Mouse (Mus musculus) layer of hippocampus, adult 9-11 months (tissue): Measurements from ENCODE around the gene Gm20388.
A peak's percentile ranks its signal among the peaks of the same experiment; 100 is the strongest.

Experiments used
- DNase-seq: peaks from one replicate; pipeline ENCODE4 v3.0.0; 2022

The Gm20388 gene

DNA sequence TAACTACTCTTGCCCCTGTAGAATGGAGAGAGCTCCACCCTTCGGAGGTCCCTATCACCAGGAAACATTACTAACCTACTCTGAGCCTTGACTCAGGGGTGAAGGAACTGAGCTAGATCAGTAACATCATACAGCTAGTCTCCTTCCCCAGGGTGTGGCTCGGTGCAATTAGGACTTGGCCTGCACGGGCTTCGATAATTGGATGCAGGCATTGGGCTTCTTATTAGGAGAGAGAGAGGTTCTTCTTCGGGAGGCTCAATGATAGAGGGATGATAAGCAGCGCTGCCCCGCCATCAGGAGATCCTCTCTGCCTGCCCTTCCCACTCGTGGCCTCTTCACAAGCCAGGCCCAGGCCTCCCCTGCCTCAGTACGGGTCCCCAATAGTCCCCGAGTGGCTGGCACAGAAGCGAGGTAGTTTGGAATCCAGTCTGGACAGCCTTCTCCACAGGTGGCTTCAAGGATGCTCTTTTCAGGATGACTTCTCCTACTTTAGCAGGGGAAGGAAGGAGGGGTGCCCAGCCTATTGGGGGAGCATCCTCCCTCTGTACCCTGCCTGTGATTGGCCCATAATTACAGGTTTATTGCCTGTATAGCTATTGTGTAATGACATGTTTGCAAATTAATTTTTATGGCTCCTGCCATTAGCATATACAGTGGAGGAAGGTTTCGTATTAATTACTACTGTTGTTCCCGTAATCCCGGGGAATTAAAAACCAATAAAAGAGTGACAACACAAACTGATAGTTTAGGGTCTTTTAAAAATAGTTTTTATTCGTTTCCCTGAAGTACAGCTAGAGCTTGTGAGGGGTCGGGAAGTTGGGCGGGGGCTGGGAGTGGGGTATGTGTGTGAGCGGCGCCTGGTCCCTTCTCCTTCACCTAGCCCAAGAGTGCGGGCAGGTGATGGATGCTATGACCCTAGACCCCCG lies 575.2 kb downstream of the Gm20388 start:
- no peak for DNase-seq

DNA sequence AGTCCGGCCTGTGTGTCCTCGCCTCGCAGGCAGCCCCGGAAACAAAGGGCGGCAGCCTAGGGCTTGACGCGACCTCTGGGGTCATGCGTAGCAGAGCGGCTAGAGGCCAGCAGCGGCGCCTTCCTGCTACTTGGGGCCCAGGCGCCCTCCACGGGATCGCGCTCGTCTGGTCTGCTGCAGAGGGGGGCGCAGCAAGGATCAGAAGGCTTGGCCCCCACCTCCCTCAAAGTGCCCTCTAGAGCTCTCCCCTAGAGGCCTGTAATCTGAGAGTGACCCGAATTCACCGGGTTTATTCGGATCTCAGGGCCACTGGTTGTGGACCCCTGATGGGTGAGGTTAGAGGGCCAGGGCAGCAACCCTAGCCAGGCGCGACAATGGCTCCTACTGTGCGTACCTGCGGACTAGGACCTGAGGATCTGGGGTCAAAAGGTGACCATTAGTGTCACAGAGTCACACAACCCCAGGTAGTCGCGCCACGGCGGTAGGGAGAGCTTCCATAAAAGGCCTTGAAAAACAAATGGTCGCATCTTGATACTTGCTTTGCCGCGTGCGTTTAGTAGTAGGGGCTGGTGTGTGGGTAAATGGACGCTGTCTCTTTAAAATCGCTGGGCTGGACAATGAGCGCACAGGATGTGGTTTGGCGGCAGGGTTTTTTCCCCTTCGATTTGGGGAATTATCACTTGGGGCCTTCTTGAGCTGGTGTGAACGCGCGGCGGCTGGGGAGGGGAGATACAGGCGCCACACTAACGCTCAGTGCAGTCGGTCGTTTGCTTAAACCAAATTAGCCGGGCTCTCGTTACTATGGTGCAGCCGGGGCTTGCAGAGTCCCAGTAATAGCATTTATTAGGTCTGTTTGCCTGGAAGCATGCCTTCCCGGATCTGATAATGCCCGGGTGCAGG lies 576.1 kb downstream of the Gm20388 start:
- peak; percentile 75 for DNase-seq

DNA sequence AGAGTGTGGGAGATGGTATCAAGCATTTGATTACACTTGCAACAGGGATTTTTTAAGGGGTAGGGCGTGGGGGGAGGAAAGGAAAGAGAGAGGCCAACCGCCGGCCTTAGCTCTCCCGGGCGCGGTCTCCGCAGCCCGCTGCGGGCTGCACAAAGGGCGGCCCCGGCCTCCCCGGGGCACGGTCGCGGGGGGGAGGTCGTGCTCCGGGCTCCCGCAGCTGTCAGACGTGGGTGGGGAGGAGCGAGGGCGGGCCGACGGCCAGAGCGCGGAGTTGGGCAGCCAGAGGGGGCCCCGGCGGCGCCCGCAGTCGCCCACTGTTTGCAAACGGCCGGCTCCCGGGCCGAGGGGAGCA lies 576.7 kb downstream of the Gm20388 start:
- no peak for DNase-seq

DNA sequence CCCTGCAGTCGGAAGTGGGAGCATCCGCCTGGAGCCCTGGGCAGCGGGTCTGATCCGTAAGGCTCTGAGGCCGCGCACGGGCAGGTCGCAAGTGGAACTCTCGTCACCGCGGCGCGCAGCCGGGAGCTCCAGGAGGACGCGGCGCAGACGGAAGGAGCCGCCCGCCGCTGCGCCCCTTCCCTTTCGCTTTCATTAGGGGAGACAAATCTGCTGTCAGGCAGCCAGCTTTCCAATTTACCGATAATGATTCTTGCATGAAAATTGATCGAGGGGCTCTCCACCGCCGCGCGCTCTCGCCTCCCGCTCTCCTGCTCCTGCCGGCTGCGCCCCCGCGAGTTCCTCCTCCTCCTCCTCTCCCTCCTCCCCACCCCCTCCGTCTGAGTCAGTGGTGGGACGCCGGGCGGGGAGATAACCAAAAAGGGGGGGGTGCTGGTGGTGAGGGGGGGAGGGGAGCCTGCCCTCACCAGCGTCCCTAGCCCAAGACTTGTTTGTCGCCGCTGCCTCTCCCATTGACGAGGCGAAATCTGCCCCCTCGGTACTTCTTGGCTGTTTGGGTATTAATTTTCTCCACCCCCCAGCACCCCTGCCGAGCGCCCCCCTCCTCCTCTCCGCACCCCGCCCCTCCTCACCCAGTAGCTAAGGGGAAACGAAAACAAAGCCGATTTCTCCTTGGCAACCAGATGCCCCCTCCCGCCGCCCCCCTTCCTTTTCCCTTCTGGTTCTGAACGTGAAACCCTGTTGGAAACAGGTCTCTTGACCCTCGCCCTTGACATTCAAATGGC lies 577.3 kb downstream of the Gm20388 start:
- peak; percentile 84 for DNase-seq

DNA sequence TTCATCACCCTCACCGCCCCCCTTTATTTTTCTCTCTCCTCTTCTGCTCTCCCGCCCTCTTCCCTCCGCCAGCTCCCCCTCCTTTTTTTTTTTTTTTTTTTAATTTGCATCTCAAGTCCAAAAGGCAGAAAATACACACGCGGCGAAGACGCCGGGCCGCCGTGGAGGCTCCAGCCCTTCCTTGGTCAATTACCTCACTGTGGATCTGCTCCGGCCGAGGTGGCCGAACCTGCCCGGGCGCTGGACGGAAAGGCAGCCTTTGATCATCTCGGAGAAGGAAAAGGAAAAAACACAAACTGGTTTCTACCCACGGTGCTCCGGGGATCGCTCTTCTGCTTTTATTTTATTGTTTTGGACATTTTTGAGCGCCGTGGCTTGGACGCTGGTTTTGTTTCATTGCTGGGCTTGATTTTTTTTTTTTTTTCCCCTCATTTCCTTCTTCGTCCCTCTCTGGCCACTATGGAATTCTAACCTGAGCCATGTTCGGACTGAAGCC lies 578.0 kb downstream of the Gm20388 start:
- DNase-seq = no peak

DNA sequence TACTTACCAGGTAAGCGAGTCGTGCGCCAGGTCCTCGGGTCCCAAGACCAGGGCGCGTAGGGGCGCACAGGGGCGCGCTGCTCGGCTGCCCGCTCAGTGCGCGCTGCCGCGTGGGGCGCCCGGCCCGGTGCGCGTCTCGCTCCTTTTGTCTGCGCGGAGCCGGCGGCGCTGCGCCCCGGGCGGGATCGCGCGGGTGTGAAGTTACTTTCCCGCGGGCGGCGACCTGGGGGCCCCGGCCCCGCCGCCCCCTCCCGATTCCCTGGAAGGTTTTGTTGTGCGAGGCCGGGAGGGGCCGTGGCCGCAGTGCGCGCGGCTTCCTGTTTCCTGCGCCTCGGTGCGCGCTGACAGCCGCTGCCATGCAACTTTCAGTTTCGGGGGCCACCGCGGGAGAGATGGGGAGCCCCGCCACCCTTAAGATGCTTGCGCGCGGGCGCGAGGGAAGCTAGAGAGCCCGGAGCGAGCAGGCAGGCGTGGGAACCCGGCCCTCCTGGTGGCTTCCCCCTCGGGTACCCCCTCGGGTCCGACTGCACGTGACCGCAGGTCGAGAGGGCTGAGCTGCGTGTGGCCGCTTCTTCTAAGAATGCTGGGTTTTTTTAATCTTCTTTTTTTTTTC lies 578.6 kb downstream of the Gm20388 start:
- DNase-seq = no peak

DNA sequence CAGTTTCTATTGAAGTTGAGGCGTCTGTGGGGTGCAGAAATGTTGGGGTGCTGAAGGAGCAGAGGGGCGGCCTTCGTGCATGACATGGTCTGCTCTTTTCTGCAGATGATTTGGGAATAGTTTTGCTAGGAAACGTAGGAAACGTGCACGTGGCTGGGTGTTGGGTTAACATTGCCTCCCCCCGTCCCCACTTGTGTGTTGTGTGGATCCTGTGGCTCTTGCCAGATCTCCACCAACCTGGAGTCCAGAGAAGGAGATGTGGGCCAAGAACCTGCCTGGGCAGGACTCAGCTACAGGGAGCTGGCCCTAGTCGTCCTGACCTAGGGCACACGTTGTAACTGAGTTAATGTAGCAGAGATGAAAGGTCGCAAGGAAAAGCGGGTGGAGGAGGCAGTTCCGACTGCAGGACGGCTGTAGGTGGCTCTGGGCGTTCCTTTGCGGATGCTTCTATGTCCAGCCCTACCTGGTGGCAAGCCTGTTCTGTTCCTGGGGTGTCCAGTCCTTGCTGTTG lies 579.2 kb downstream of the Gm20388 start:
- DNase-seq = no peak

DNA sequence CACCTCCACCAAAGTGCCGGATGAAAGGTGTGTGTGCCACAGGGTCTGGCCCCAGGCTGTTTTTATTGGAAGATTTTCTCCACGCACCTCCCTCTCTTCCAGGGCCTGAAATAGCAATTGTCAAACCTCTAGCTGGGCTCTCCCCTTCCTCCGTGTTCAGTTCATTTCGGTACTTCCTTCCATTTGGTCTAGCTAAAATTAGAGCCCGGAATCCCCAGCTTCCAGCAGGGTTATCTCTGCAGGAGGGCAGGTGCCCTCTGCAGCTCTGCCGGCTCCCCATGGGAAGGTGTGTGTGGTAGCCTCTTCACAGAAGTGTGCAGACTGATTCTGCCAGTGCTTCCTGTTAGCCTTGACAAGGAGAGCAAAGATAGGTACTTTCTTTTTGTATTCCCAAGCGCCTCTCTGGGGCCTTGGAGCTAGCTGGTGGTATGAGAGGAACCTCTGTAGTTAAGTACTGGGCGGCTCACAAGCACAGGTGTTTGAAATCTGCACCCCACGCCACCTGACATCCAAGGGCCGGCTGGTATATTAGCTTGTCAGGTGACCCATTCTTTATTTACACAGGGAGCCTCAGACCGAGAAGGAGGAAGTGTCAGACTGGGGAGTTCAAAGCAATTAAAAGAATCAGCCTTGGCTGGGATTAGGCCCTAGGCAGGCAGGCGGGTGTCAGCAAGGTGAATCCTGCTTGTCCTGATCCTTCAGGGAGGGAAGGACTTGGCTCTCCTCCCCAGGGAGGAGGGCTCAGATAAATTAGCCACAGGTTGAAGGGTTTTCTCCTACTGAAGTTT lies 579.9 kb downstream of the Gm20388 start:
- no peak for DNase-seq

DNA sequence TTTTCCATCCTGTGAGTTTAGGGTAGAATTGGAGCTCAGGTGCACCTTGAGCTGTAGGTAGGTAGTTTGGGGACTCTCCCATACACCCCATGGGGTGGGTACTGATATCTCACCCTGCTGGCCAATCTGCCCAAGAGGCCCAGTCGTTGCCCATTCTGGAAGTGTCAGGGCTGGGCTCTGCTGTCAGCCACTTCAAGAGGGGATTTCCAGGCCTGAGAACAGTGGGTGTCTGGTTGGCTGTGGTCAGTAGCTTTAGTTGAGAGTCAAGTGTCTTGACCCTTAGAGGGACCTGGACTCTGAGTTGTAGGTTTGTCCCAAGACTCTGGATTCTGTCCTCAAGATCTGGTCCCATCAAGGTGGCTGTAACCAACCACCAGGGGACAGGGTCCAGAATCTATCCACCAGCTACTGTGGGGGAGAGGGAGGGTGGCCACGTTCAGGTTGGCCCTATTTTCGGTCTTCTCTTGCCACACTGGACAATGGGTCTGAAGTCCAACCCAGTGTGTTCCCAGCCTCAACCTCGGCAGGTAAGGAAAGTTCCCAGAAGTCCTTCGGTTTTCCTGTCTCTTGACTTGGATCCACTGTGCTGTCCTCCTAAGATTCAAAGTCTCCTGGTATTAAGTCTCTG lies 580.6 kb downstream of the Gm20388 start:
- DNase-seq = no peak

DNA sequence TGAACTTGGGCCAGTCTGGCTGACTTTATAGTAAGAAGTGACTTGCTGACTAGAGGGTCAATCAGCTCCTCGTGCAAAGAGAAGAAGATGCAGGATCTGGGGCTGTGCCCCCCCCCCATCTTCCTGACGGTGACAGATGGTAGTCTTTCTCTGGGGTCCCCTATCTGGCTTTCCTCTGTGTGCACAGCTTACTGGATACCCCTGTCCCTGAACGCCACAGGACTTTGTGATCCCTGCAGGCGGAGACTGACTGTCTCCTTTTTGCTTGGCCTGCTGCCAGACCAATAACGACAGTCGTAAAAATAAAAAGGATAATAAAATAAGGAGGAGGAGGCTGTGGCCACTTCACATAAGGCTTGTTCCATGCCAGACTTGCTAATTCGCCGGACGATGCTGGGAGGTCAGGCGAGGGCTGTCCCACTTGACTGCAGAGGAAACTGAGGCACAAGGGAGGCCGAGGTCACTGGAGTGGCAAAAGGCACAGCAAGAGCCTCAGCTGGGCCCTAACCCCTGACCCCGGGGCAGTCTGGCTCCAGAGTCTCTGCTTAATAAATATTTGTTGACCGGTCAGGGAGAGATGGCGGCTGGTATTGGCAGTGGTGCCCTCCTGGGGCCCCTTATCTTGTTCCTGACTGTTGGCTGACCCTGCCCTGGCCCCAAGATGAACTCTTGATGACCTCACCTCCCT lies 581.7 kb downstream of the Gm20388 start:
- DNase-seq = no peak

DNA sequence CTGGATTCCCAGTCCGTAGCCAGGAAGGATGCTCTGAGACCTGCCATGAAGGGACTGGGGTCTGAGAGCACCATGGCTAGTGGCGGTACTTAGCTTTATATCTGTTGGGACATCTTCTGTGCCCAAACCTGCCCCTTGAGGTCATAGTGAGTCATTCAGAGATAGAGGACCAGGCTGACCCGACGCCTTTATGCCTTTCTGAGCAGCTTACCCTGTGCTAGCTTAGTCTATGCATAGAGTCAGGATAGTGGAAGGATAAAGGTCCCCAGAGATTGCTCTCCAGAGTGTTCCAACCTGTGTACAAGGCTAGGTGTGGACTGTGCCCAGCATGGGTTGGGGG lies 582.2 kb downstream of the Gm20388 start:
- DNase-seq = no peak

DNA sequence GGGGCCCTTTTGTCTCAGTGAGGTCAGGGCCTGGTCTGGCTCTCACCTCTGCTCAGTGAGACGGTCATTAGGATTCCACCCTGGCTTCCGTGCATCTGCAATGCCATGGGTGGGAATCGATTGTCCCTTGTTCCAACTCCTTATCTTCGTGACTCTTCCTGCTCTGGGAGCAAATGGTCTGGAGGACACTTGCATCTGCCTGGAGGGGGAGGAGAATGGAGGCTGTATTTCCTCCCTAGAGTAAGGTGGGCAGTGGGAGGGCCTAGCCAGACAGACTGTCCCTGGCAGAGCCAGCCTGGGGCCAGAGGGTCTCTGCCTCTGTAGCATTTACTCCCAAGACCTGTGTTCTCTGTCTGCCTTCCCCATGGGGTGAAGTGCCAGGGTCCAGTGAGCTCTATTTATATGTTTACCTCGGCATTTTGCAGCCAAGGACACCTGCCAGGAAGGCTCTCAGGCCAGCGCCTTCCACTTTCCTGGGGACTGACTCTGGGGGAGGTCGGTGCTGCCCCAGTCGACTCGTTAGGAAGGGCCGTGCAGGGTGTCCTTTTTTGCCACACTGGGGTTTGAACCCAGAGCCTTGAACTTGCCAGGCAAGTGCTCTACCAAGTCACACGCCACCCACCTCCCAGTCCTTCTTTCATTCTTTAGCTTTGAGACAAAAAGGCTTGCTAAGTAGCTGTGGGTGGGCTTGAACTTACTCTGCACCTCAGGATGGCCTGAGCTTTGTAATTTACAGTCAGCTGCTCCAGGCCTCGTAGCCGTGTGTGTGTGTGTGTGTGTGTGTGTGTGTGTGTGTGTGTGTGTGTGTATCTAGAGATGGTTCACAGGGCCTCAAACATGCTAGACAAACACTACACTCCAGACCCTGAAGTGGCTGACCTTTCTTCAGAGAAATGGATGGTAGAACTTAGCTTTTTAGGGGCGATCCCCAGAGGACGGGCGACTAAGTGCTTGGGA lies 583.1 kb downstream of the Gm20388 start:
- no peak for DNase-seq

DNA sequence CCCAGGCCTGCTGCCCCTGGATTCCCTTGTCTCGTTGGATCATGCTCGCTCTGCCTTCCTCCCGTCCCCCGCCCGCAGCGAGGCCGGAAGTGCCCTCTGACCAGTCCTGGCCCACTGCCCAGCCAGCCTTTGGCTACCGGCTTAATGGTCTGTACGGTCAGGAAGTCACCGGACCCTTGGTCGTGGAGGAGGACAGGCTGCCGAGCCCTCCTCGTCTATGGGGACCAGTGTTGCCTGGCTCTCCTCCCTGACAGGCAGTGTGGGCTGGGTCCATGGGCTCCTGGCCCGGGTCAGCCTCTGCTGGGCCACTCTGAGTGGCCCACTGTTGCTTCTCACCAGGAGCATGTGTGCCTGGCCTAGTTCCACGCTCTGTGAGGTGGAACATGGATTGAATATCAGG lies 584.3 kb downstream of the Gm20388 start:
- DNase-seq = peak; percentile 65

DNA sequence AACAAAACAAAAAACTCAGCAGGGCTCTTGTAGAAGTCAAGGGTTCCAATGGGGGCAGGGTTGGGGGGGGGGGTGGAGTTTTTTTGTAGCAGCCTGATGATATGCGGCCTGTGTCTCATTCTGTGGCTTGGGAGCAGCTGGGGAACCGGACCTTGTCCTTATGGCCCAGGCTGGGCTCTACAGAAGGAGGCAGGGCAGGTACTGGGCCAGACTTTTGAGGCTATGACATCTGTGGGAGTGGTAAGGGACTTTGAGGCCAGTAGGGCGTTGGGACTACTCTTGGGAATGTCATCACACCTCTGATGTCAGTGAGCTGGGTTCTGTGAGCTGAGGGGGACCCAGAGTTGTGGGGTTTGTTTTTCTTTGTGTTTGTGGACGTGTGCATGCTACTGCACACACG lies 584.8 kb downstream of the Gm20388 start:
- no peak for DNase-seq

DNA sequence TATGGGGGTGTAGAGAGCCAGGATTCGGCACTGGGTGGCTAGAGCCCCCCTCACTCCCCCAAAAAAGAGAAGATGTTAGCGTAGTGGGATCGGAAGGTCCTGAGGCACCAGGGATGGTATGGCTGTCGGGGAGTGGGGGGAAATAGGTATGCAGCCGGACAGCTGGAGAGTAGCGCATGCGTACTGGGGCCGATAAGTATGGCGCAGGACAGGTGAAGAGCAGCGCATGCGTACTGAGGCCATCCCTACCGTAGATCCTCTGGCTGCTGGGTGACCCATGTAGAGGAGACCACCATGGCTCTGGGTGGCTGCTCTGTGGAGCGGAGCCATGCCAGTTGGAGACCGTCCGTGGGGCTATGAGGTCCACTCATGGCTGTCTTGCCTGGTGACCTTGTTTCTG lies 585.8 kb downstream of the Gm20388 start:
- DNase-seq = no peak

DNA sequence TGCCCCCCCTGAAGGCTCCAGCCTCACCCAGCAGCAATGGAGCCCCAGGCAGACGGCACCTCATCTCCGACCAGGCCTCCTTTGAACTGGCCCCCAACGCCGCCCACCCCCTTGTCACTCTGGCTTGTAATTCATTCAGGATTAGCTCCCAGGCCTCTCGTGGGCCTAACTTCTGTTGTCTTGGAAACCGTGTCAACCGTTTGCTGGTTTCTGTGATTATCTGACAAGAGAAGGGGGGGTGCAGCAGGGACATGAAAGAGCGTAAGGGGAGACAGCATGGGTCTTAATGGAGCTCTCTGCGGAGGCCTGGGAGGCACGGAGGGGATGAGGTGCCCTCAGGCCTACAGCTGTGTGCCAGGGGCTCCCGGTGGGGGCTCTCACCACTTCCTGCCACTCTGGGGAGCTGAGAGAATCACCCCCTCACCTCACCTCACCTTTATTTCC lies 586.9 kb downstream of the Gm20388 start:
- DNase-seq = no peak

DNA sequence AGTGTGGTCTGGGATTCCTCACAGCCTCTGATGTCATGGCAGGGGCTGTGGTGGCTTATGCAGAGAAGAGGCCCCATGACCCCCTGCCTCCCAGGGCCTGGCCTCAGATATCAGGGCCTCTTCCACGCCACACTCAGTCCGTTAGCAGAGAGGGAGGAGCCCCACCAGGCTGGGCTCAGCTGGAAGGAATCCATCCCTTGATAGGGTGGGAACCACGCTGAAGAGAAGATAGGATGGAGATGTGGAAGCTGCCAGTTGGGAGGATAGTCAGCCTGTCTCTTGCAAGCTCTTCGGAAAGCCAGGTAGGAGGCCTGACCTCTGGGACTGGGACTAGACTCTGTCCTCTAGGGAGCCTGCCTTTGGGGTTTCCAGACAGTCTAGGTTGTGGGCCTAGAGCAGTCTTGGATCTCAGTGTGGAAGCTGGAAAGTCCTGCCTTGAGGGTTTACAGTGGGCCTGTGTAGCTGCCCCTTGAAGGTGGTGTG lies 587.7 kb downstream of the Gm20388 start:
- no peak for DNase-seq

DNA sequence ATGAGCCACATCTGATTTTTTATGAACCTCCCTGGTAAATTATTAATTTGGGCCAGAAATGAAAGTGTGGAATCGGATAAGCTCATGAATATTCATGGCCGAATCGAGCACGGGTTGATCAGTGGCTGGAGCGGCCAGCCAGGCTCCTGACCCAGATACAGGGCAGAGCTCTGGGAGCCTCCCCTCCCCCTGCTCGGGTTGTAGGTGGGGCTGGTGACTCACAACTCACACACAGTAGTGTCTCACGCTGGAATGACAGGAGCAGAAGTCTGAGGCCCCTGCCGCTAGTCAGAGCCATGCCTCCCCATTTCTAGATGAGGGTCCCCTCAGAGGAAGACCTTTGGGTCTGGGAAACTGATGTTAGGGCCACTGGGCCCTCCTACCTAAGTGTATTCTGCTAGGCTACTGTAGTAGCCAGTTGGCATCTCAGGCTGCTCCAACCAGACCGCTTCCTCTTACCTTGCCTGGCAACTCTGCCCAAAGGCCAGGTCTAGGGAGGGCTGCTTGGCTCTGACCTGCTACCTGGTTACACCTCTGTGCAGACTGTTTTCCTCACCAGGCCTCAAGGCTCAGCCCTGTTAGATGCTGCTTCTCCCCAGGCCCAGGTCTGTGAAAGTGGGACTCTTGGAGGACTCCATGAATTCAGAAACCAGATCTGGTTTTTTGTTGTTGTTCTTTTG lies 588.4 kb downstream of the Gm20388 start:
- no peak for DNase-seq
